Mouse (Mus musculus): ENCODE data around the gene Tmem138. TPM values are rescaled to one million over a fixed set of nuclear protein-coding genes. Genes with fewer than 3 reads are reported as not detected.
"Not testable (repeated sequence)": the region's sequence is repeated elsewhere in the genome, so short reads cannot be mapped to it uniquely, and the experiment has no call there.

Tmem138 gene
- polyA plus RNA-seq, 1 experiment, result 16.5 TPM

DNA sequence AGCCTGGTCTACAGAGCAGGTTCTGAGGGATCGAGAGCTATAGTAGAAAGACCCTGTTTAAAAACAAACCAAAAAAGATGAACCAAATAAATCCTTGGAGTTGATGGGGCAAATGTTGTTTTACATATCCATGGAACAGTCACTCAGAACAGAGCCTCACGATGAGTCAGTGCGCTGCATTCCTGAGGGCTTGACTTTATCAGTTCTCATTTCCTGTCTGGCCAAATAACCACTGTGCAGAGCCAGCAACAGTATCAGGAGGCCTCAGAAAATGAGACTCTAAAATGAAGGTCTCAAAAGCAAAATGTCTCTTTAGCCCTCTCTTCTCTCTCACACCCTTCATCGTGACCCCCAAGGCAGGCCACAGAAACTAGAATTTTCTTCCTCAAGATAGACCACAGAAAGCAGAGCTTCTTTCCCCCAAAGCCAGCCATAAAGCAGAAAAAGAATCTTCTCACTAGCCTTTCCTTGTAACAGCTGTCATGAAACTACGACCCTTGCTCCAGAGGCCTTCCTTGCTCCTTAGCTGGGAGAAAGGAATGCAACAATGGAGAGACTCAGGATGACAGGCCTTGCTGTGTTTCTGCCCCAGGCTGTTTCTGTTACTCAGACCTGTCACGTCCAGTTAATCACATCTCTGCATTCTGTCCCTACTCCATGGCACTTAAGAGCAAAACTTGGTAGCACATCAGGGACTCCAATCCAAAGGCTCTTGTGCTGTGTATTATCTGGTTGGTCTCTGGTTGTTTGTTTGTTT lies 15.4 kb downstream of the Tmem138 start:
- Histone ChIP-seq H3K4me1 (ENCODE audit: control insufficient read depth, insufficient read depth, low read length) (no peaks in the 10 kb centered on the region), H3K4me3 (replicated peaks; ENCODE audit: control insufficient read depth, low read depth, low read length) (no peak overlapping the region), H3K27ac (ENCODE audit: control insufficient read depth, insufficient read depth, low read depth, low read length, poor library complexity) (no peak overlapping the region)
- no peak for TF ChIP-seq POLR2A (IDR thresholded peaks at IDR 0.05; ENCODE audit: borderline replicate concordance, control insufficient read depth, low read depth, low read length)
- TF ChIP-seq CTCF (IDR thresholded peaks at IDR 0.05; ENCODE audit: control insufficient read depth, insufficient read depth, low read length), result no peak
- WGBS, result 66% methylated on average over 6 of the region's 6 CpGs

DNA sequence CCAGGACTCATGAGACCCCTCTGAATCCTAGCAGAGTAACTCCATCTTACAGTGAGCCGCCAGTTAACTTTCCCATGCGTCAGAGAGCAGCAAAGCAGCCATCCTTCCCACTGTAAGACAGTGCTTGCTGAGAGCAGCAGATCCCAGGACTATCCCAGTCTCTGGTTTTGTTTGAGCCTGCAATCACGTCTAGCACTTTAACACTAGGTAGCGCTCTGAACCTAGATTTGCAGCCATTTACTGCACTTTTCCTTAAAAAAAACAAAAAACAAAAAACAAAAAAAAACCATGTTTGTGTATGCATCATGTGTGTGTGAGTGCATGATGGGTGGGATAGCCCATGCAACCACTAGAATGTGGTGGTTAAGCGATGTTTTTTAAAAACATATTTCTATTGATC lies 17.1 kb downstream of the Tmem138 start:
- whole genome bisulfite sequencing, result 54% methylated on average over 5 of the region's 5 CpGs
- Histone ChIP-seq H3K4me1 (ENCODE audit: control insufficient read depth, insufficient read depth, low read length) (no peaks in the 10 kb centered on the region; the same call in 1 of the 2 replicates), H3K4me3 (replicated peaks; ENCODE audit: control insufficient read depth, low read depth, low read length) (no peak overlapping the region), H3K27ac (ENCODE audit: control insufficient read depth, insufficient read depth, low read depth, low read length, poor library complexity) (no peak overlapping the region)
- TF ChIP-seq POLR2A (IDR thresholded peaks at IDR 0.05; ENCODE audit: borderline replicate concordance, control insufficient read depth, low read depth, low read length), result no peak
- TF ChIP-seq CTCF (IDR thresholded peaks at IDR 0.05; ENCODE audit: control insufficient read depth, insufficient read depth, low read length), result no peak

DNA sequence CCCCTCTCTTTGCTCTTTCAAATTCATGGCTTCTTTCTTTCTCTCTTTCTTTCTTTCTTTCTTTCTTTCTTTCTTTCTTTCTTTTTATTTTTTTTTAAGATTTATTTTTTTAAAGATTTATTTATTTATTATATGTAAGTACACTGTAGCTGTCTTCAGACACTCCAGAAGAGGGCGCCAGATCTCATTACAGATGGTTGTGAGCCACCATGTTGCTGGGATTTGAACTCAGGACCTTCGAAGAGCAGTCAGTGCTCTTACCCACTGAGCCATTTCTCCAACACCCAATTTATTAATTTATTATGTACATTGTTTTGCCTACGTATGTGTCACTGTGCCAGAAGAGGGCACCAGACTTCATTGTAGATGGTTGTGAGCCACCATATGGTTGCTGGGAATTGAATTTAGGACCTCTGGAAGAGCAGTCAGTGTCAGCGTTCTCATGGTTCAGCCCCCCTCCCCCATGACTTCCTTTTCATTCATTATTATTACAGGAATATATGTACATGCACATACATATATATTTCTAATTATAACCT lies 19.3 kb downstream of the Tmem138 start:
- H3K4me1 ChIP-seq (ENCODE audit: control insufficient read depth, insufficient read depth, low read length); H3K27ac ChIP-seq (ENCODE audit: control insufficient read depth, insufficient read depth, low read depth, low read length, poor library complexity); H3K4me3 ChIP-seq (replicated peaks; ENCODE audit: control insufficient read depth, low read depth, low read length): not testable (repeated sequence)
- 63% methylated on average over 4 of the region's 4 CpGs for WGBS

DNA sequence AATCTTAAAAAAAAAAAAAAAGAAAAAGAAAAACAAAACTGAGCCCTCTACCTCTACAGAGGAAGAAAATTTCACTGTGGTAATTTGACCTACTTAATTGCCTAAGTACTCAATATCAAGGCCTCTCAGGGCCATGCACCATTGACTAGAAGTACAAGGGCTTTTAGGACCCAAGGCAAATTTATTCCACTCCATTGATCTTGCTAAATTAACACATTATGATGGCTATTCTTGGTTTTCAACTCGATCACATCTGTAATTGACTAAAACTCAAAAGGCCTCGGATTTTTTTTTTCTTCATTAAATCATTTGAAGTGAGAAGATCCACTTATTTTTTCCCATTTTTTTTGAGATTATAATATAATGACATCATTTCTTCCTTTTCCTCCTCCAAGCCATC lies 19.7 kb downstream of the Tmem138 start:
- H3K27ac ChIP-seq (ENCODE audit: control insufficient read depth, insufficient read depth, low read depth, low read length, poor library complexity), result no peak overlapping the region
- TF ChIP-seq CTCF (IDR thresholded peaks at IDR 0.05; ENCODE audit: control insufficient read depth, insufficient read depth, low read length) (no peak), POLR2A (IDR thresholded peaks at IDR 0.05; ENCODE audit: borderline replicate concordance, control insufficient read depth, low read depth, low read length) (no peak)
- no peaks in the 10 kb centered on the region; the same call in 1 of the 2 replicates for H3K4me1 ChIP-seq (ENCODE audit: control insufficient read depth, insufficient read depth, low read length)
- H3K4me3 ChIP-seq (replicated peaks; ENCODE audit: control insufficient read depth, low read depth, low read length), result no peak overlapping the region
- WGBS, result 82% methylated on average over 2 of the region's 2 CpGs

DNA sequence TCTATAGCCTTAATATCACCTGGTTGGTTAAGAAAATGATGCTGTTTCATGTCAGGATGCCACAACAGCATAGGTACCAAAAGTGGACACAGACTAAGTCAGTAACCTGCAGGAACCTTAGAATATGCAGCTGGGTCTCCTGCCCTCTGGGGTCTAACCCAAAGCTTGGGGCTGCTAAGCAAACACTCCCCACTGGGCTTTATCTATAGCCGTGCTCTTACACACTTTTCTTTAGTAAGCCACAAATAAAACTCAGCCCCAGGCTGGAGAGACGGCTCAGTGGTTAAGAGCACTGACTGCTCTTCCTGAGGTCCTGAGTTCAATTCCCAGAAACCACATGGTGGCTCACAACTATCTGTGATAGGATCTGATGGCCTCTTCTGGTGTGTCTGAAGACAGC lies 20.2 kb downstream of the Tmem138 start:
- no peak overlapping the region; the same call in 1 of the 2 replicates for H3K27ac ChIP-seq (ENCODE audit: control insufficient read depth, insufficient read depth, low read depth, low read length, poor library complexity)
- WGBS, result 57% methylated on average over 2 of the region's 2 CpGs
- no peaks in the 10 kb centered on the region; the same call in 1 of the 2 replicates for H3K4me1 ChIP-seq (ENCODE audit: control insufficient read depth, insufficient read depth, low read length)
- TF ChIP-seq CTCF (IDR thresholded peaks at IDR 0.05; ENCODE audit: control insufficient read depth, insufficient read depth, low read length) (no peak), POLR2A (IDR thresholded peaks at IDR 0.05; ENCODE audit: borderline replicate concordance, control insufficient read depth, low read depth, low read length) (no peak)
- no peak overlapping the region for H3K4me3 ChIP-seq (replicated peaks; ENCODE audit: control insufficient read depth, low read depth, low read length)

DNA sequence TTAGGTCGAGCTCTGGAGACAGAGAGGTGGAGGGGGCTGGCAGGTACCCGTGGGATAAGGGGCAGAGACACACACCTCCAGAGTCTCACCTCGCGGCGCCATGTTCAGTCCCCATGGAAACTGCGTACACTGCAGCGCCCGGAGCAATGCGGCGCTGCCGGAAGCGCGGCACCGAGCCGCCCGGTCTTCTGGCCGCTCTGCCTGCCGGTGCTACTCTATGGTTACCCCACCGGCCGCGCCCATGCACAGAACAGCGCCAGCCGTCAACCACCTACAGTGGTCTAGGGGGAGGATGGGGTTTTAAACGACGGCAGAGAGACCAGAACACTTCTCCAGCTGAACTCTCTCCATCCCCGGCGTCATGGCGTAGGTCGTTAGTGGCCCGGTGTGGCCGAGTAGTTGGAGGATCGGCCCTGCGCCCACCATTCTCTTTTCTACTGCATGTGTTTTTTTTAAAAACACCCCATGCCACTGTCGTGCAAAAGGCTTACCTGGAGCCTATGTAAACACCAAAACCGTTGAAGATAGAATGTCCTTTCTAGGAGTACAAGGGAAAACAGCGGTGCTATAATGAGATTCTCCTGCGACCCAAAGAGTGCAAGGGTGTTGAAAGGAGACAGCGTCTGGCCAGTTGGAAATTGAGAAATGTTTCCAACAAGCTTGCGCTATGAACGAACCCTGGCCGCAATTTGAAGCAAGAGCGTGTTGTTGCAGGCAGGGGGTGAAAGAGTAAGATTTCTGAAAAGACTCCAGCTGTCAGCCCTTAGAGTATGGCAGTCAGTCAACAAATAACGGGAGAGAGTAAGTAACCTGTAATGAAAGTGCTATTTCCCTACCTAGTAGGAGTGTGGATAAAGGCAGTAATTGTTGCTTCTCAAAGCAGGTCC lies 21.3 kb downstream of the Tmem138 start, which contains the start of gene Tmem216:
Tmem216 (minus strand) TSS at position 615 of the 887 bp plus-strand sequence.
- H3K4me3 ChIP-seq (replicated peaks; ENCODE audit: control insufficient read depth, low read depth, low read length), result peak within 1 kb of the TSS; percentile 98
- H3K4me1 ChIP-seq (ENCODE audit: control insufficient read depth, insufficient read depth, low read length), result no peaks in the 10 kb centered on the region; the same call in 1 of the 2 replicates
- H3K27ac ChIP-seq (ENCODE audit: control insufficient read depth, insufficient read depth, low read depth, low read length, poor library complexity), result peak within 1 kb of the TSS; percentile 77
- TF ChIP-seq POLR2A (IDR thresholded peaks at IDR 0.05; ENCODE audit: borderline replicate concordance, control insufficient read depth, low read depth, low read length) (peak; percentile 76; the same call in 1 of the 2 replicates), CTCF (IDR thresholded peaks at IDR 0.05; ENCODE audit: control insufficient read depth, insufficient read depth, low read length) (no peak)
- 1% methylated on average over 43 of the region's 43 CpGs for WGBS

DNA sequence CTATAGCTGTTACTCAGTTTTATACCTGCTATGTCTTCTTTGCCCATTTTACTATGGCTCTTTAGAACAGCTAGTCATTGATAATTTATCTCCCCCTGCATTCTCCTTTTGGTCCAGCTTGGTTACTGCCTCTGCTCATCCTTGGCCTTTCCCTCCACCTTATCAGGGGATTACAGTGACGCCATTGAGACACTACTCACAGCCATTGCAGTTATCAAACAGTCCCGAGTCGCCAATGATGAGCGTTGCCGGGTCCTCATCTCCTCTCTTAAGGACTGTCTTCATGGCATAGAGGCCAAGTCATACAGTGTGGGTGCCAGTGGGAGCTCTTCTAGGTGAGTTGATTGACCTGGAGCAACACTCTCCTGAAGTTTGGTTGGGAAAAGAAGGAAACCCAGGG lies 37.7 kb downstream of the Tmem138 start:
- 70% methylated on average over 5 of the region's 5 CpGs for WGBS
- Histone ChIP-seq H3K27ac (ENCODE audit: control insufficient read depth, insufficient read depth, low read depth, low read length, poor library complexity) (no peak overlapping the region), H3K4me1 (ENCODE audit: control insufficient read depth, insufficient read depth, low read length) (no peaks in the 10 kb centered on the region), H3K4me3 (replicated peaks; ENCODE audit: control insufficient read depth, low read depth, low read length) (no peak overlapping the region)
- TF ChIP-seq CTCF (IDR thresholded peaks at IDR 0.05; ENCODE audit: control insufficient read depth, insufficient read depth, low read length) (no peak), POLR2A (IDR thresholded peaks at IDR 0.05; ENCODE audit: borderline replicate concordance, control insufficient read depth, low read depth, low read length) (no peak)

DNA sequence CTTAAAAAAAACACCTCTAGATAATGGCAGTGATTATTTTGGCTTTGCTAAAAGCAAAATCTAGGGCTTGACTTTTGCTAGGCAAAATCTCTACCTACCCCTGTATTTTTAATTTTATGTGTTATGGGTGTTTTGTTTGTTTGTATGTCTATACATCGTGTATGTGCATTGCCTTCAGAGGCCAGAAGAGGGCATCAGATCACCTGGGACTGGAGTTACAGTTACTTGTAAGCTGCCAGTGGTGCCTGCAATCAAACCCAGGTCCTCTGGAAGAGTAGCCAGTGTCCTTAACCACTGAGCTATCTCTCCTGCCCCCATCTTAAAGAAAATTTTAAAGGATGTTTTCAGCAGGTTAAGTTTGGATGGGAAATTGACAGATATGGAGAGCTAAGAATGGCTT lies 47.1 kb downstream of the Tmem138 start:
- WGBS, result 93% methylated on average over 1 of the region's 1 CpGs
- Histone ChIP-seq H3K27ac (ENCODE audit: control insufficient read depth, insufficient read depth, low read depth, low read length, poor library complexity) (no peak overlapping the region), H3K4me3 (replicated peaks; ENCODE audit: control insufficient read depth, low read depth, low read length) (no peak overlapping the region), H3K4me1 (ENCODE audit: control insufficient read depth, insufficient read depth, low read length) (peaks cover 1% of the 10 kb centered on the region; the same call in 1 of the 2 replicates)
- TF ChIP-seq POLR2A (IDR thresholded peaks at IDR 0.05; ENCODE audit: borderline replicate concordance, control insufficient read depth, low read depth, low read length), result no peak
- TF ChIP-seq CTCF (IDR thresholded peaks at IDR 0.05; ENCODE audit: control insufficient read depth, insufficient read depth, low read length), result no peak
